Mouse (Mus musculus): ENCODE measurements around the gene Ndufs3. TPM values are rescaled to one million over a fixed set of nuclear protein-coding genes. Genes with fewer than 3 reads are reported as not detected.

The Ndufs3 gene
- total and polyA plus RNA-seq, 3 experiments: 133 to 185 (median 182) TPM

GRCm38 (mm10) chr2:90880144-90880785 is 24.4 kb downstream of the Ndufs3 start:
- no peak overlapping the region for H3K9ac ChIP-seq (ENCODE audit: insufficient read depth, low read depth)
- no peak for DNase-seq (ENCODE audit: extremely low read depth)
- dilution Hi-C loops (cut with MboI; ENCODE audit: extremely low pct_ligation_motif_present, extremely low pct_unique_long_range_greater_than_20kb, low sequenced_read_pairs) (no loop called here), in situ Hi-C loops (cut with MboI; ENCODE audit: low pct_ligation_motif_present, low pct_unique_long_range_greater_than_20kb, low sequenced_read_pairs) (no loop called here)
- H3K9me3 ChIP-seq (replicated peaks; ENCODE audit: low read length): peaks cover 7% of the 10 kb centered on the region
- no peaks in the 10 kb centered on the region for H3K79me2 ChIP-seq (replicated peaks; ENCODE audit: control insufficient read depth, extremely low read depth, insufficient read depth, poor library complexity, severe bottlenecking)
- no peaks in the 10 kb centered on the region for H3K4me1 ChIP-seq (ENCODE audit: control insufficient read depth in 1 of 2, insufficient read depth in 2 of 2)
- no peaks in the 10 kb centered on the region for H3K36me3 ChIP-seq (replicated peaks in 1 of 2; ENCODE audit: control insufficient read depth in 1 of 2, insufficient read depth in 1 of 2, low read length in 1 of 2)
- H3K27me3 ChIP-seq (replicated peaks): peaks cover 3% of the 10 kb centered on the region
- no peak for TF ChIP-seq ELF1 (IDR thresholded peaks at IDR 0.05; ENCODE audit: low read depth, low read length)
- no peak for TF ChIP-seq TBP (conservative IDR thresholded peaks at IDR 0.05; ENCODE audit: low read depth, low read length)
- TF ChIP-seq POLR2A (IDR thresholded peaks at IDR 0.05; ENCODE audit: low read depth, low read length): no peak
- H3K4me3 ChIP-seq (replicated peaks in 1 of 3; ENCODE audit: low read depth in 2 of 3, low read length in 2 of 3, poor library complexity in 1 of 3): no peak overlapping the region
- no peak overlapping the region for H3K27ac ChIP-seq (ENCODE audit: insufficient read depth, low read depth)
- no peak overlapping the region for H3K4me2 ChIP-seq (ENCODE audit: insufficient read depth, low read depth, poor library complexity, severe bottlenecking)

- Histone ChIP-seq H3K4me1 (ENCODE audit: control insufficient read depth in 1 of 2, insufficient read depth in 2 of 2) (no peaks in the 10 kb centered on the region), H3K9me3 (replicated peaks; ENCODE audit: low read length) (peaks cover 7% of the 10 kb centered on the region), H3K79me2 (replicated peaks; ENCODE audit: control insufficient read depth, extremely low read depth, insufficient read depth, poor library complexity, severe bottlenecking) (no peaks in the 10 kb centered on the region), H3K36me3 (replicated peaks in 1 of 2; ENCODE audit: control insufficient read depth in 1 of 2, insufficient read depth in 1 of 2, low read length in 1 of 2) (no peaks in the 10 kb centered on the region), H3K4me3 (replicated peaks in 1 of 3; ENCODE audit: low read depth in 2 of 3, low read length in 2 of 3, poor library complexity in 1 of 3) (no peak overlapping the region), H3K4me2 (ENCODE audit: insufficient read depth, low read depth, poor library complexity, severe bottlenecking) (no peak overlapping the region), H3K9ac (ENCODE audit: insufficient read depth, low read depth) (no peak overlapping the region), H3K27me3 (replicated peaks) (peaks cover 2% of the 10 kb centered on the region), H3K27ac (ENCODE audit: insufficient read depth, low read depth) (no peak overlapping the region)
- DNase-seq (ENCODE audit: extremely low read depth): no peak
- dilution Hi-C loops (cut with MboI; ENCODE audit: extremely low pct_ligation_motif_present, extremely low pct_unique_long_range_greater_than_20kb, low sequenced_read_pairs) (no loop called here), in situ Hi-C loops (cut with MboI; ENCODE audit: low pct_ligation_motif_present, low pct_unique_long_range_greater_than_20kb, low sequenced_read_pairs) (no loop called here)
- TF ChIP-seq USF2 (conservative IDR thresholded peaks at IDR 0.05; ENCODE audit: low read depth, low read length): no peak
- TF ChIP-seq TBP (conservative IDR thresholded peaks at IDR 0.05; ENCODE audit: low read depth, low read length): no peak
- TF ChIP-seq ELF1 (IDR thresholded peaks at IDR 0.05; ENCODE audit: low read depth, low read length): no peak
- no peak for TF ChIP-seq IRF4 (IDR thresholded peaks at IDR 0.05; ENCODE audit: low read depth, low read length)
- TF ChIP-seq ETS1 (conservative IDR thresholded peaks at IDR 0.05; ENCODE audit: low read depth, low read length): no peak
- TF ChIP-seq POLR2A (IDR thresholded peaks at IDR 0.05; ENCODE audit: low read depth, low read length): no peak
- no peak for TF ChIP-seq MYC (IDR thresholded peaks at IDR 0.05; ENCODE audit: low read depth, low read length)
- no peak for TF ChIP-seq CHD1 (IDR thresholded peaks at IDR 0.05; ENCODE audit: low read depth, low read length)
- TF ChIP-seq RCOR1 (conservative IDR thresholded peaks at IDR 0.05; ENCODE audit: low read depth, low read length): no peak
- TF ChIP-seq CHD2 (IDR thresholded peaks at IDR 0.05; ENCODE audit: low read length): no peak
Observed at GRCm38 (mm10) chr2:90879419-90879818, 25.2 kb downstream of the Ndufs3 start.

GRCm38 (mm10) chr2:90877584-90878259 is 26.9 kb downstream of the Ndufs3 start:
- H3K4me2 ChIP-seq (ENCODE audit: insufficient read depth, low read depth, poor library complexity, severe bottlenecking): no peak overlapping the region
- no peaks in the 10 kb centered on the region for H3K4me1 ChIP-seq (ENCODE audit: control insufficient read depth in 1 of 2, insufficient read depth in 2 of 2)
- no peaks in the 10 kb centered on the region for H3K79me2 ChIP-seq (replicated peaks; ENCODE audit: control insufficient read depth, extremely low read depth, insufficient read depth, poor library complexity, severe bottlenecking)
- dilution Hi-C loops (cut with MboI; ENCODE audit: extremely low pct_ligation_motif_present, extremely low pct_unique_long_range_greater_than_20kb, low sequenced_read_pairs): no loop called here
- no peak overlapping the region for H3K9ac ChIP-seq (ENCODE audit: insufficient read depth, low read depth)
- no peak overlapping the region for H3K4me3 ChIP-seq (replicated peaks in 1 of 3; ENCODE audit: low read depth in 2 of 3, low read length in 2 of 3, poor library complexity in 1 of 3)
- peaks cover 2% of the 10 kb centered on the region for H3K27me3 ChIP-seq (replicated peaks)
- no peak for DNase-seq (ENCODE audit: extremely low read depth)
- H3K36me3 ChIP-seq (replicated peaks in 1 of 2; ENCODE audit: control insufficient read depth in 1 of 2, insufficient read depth in 1 of 2, low read length in 1 of 2): no peaks in the 10 kb centered on the region
- TF ChIP-seq TCF12 (IDR thresholded peaks at IDR 0.05; ENCODE audit: low read depth, low read length): no peak
- TF ChIP-seq POLR2AphosphoS2 (IDR thresholded peaks at IDR 0.05; ENCODE audit: low read depth, low read length): no peak
- TF ChIP-seq PAX5 (IDR thresholded peaks at IDR 0.05; ENCODE audit: low read length): no peak
- no peak for TF ChIP-seq BHLHE40 (IDR thresholded peaks at IDR 0.05; ENCODE audit: low read depth, low read length)
- no peak for TF ChIP-seq SIN3A (IDR thresholded peaks at IDR 0.05; ENCODE audit: low read length)
- peak in 1 of 2 experiments; percentile 3; a peak in 1 of 4 replicates for TF ChIP-seq CTCF (conservative IDR thresholded peaks at IDR 0.05 in 1 of 2, IDR thresholded peaks at IDR 0.05 in 1 of 2; ENCODE audit: low read depth in 2 of 2, low read length in 2 of 2)
- TF ChIP-seq MAFK (IDR thresholded peaks at IDR 0.05; ENCODE audit: insufficient replicate concordance, low read length): no peak
- in situ Hi-C loops (cut with MboI; ENCODE audit: low pct_ligation_motif_present, low pct_unique_long_range_greater_than_20kb, low sequenced_read_pairs): no loop called here
- no peak overlapping the region for H3K27ac ChIP-seq (ENCODE audit: insufficient read depth, low read depth)
- no peaks in the 10 kb centered on the region for H3K9me3 ChIP-seq (replicated peaks; ENCODE audit: low read length)
